Mouse (Mus musculus) layer of hippocampus, adult 18-20 months (tissue): Measurements from ENCODE around the gene Zfp983. TPM values are rescaled to one million over a fixed set of nuclear protein-coding genes. Genes with fewer than 3 reads are reported as not detected.
"Not testable (repeated sequence)": the region's sequence is repeated elsewhere in the genome, so short reads cannot be mapped to it uniquely, and the experiment has no call there.

ENCODE experiments used
- DNase-seq, 2 experiments: peaks; one replicate each; pipeline ENCODE4 v3.0.0; 2022; ENCODE audit warnings: low spot score in 2 of 2
- long read RNA-seq: library from polyadenylated mRNA; stranded (forward); transcript quantifications from one replicate; pipeline ENCODE4 v2.0.0, GENCODE M21; 2021
- total RNA-seq, 2 experiments: library from RNA; stranded (reverse); gene quantifications; 2 replicates each; pipeline ENCODE4 v1.2.3; 2021

Zfp983 gene
- 10 to 100 TPM in 1 of 2 experiments, 1 to 10 TPM in 1; 9.4 to 11.6 TPM for total RNA-seq
- long read RNA-seq, partial matches to known transcripts = 0 of 20 reads
- long read RNA-seq, other reads (novel, unspliced or antisense) = 20 of 20 reads

- peak; percentile 40 to 73 for DNase-seq
Observed at GRCm38 (mm10) chr17:21650364-21650907, at the start of gene Zfp983. Gene Zfp983, plus strand, starts transcription at chr17:21650624.

- no peak for DNase-seq
Observed at GRCm38 (mm10) chr17:21616356-21616755, 34.1 kb upstream of the Zfp983 start.

- DNase-seq = no peak
Observed at GRCm38 (mm10) chr17:21617352-21617751, 33.1 kb upstream of the Zfp983 start.

- no peak for DNase-seq
Observed at GRCm38 (mm10) chr17:21623647-21624046, 26.8 kb upstream of the Zfp983 start.

- DNase-seq = not testable (repeated sequence)
Observed at GRCm38 (mm10) chr17:21635758-21636157, 14.7 kb upstream of the Zfp983 start.

- DNase-seq = no peak
Observed at GRCm38 (mm10) chr17:21648791-21649190, 1.6 kb upstream of the Zfp983 start.

- no peak for DNase-seq
Observed at GRCm38 (mm10) chr17:21649936-21650335, 488 bp upstream of the Zfp983 start.

GRCm38 (mm10) chr17:21678826-21679225 lies 28.4 kb downstream of the Zfp983 start:
- not testable (repeated sequence) for DNase-seq

- DNase-seq = peak; percentile 70 to 86
Observed at GRCm38 (mm10) chr17:21679273-21680018, 29.0 kb downstream of the Zfp983 start.

GRCm38 (mm10) chr17:21680019-21680376 lies 29.6 kb downstream of the Zfp983 start:
- DNase-seq = not testable (repeated sequence)

GRCm38 (mm10) chr17:21691560-21691959 lies 41.1 kb downstream of the Zfp983 start, which contains the start of gene Gm10226:
Gene Gm10226, plus strand, starts transcription at chr17:21691860.
- DNase-seq = no peak

GRCm38 (mm10) chr17:21693342-21693741 lies 42.9 kb downstream of the Zfp983 start:
- no peak for DNase-seq

- no peak for DNase-seq
Observed at GRCm38 (mm10) chr17:21696073-21696472, 45.6 kb downstream of the Zfp983 start.

GRCm38 (mm10) chr17:21702281-21703240 lies 52.1 kb downstream of the Zfp983 start:
- DNase-seq = no peak

- no peak for DNase-seq
Observed at GRCm38 (mm10) chr17:21703414-21703813, 53.0 kb downstream of the Zfp983 start.

- DNase-seq = peak; percentile 72 to 87
Observed at GRCm38 (mm10) chr17:21707343-21707996, 57.0 kb downstream of the Zfp983 start, which contains the start of gene Zfp760. Gene Zfp760, plus strand, starts transcription at chr17:21707741.

GRCm38 (mm10) chr17:21708401-21708800 lies 58.0 kb downstream of the Zfp983 start:
- DNase-seq = no peak
